Mouse (Mus musculus) liver, embryonic 12.5 days (tissue): Measurements from ENCODE around the gene Slc25a30. TPM values are rescaled to one million over a fixed set of nuclear protein-coding genes. Genes with fewer than 3 reads are reported as not detected.
A peak's percentile ranks its signal among the peaks of the same experiment; 100 is the strongest.
"Not testable (repeated sequence)": the region's sequence is repeated elsewhere in the genome, so short reads cannot be mapped to it uniquely, and the experiment has no call there.

Source experiments
- ATAC-seq: fragments of 200-750 bp; cut with Nextera tagmentation; 2 replicates; pipeline ENCODE4 v1.8.0; 2017; ENCODE audit warnings: moderate number of reproducible peaks, mild to moderate bottlenecking, moderate library complexity
- H3K27ac ChIP-seq: fragments of 300-500 bp; sonication (generic); 2 replicates; pipeline ENCODE4 v1.5.1; 2016; ENCODE audit warnings: mild to moderate bottlenecking
- H3K27me3 ChIP-seq: fragments of 300-500 bp; sonication (generic); replicated peaks from 2 replicates; pipeline ENCODE4 v1.6.1; 2016; ENCODE audit warnings: mild to moderate bottlenecking, moderate library complexity
- H3K36me3 ChIP-seq: fragments of 300-500 bp; sonication (generic); 2 replicates; pipeline ENCODE4 v1.6.1; 2016; ENCODE audit warnings: mild to moderate bottlenecking, moderate library complexity
- H3K4me1 ChIP-seq: fragments of 300-500 bp; sonication (generic); 2 replicates; pipeline ENCODE4 v1.6.1; 2016
- H3K4me2 ChIP-seq: fragments of 300-500 bp; sonication (generic); 2 replicates; pipeline ENCODE4 v1.6.1; 2016; ENCODE audit warnings: mild to moderate bottlenecking, moderate library complexity
- H3K4me3 ChIP-seq: fragments of 300-500 bp; sonication (generic); 2 replicates; pipeline ENCODE4 v1.5.1; 2016; ENCODE audit warnings: mild to moderate bottlenecking, moderate library complexity
- H3K9ac ChIP-seq: fragments of 300-500 bp; sonication (generic); 2 replicates; pipeline ENCODE4 v1.6.1; 2016; ENCODE audit warnings: mild to moderate bottlenecking, moderate library complexity
- H3K9me3 ChIP-seq: fragments of 300-500 bp; sonication (generic); replicated peaks from 2 replicates; pipeline ENCODE4 v1.6.1; 2016; ENCODE audit warnings: mild to moderate bottlenecking, moderate library complexity
- WGBS: fragments of 180-500 bp; shearing (Covaris S2); methylation state at CpG from one replicate; pipeline ENCODE4 v1.1.7; 2016; ENCODE audit not compliant: insufficient replicate concordance; 5-methylcytosine and 5-hydroxymethylcytosine counted together
- polyA plus RNA-seq: library from polyadenylated mRNA; unstranded; fragments of >200 nt; fragmentation: Nextera tagmentation; extraction: Ambion mirVana; gene quantifications from 2 replicates; pipeline ENCODE4 v1.2.1, GENCODE M21; 2016

Gene Slc25a30
- 3.0 and 3.3 TPM in 2 replicates for polyA plus RNA-seq

- Histone ChIP-seq H3K4me3 (peak within 1 kb of the TSS; percentile 83), H3K27me3 (peaks cover 9% of the 10 kb centered on the region; the same call in 1 of the 2 replicates), H3K4me2 (peak within 1 kb of the TSS; percentile 93), H3K36me3 (peaks cover under 1% of the 10 kb centered on the region; the same call in 1 of the 2 replicates), H3K9ac (peak within 1 kb of the TSS; percentile 85), H3K4me1 (peaks cover 22% of the 10 kb centered on the region), H3K27ac (peak within 1 kb of the TSS; percentile 93), H3K9me3 (no peaks in the 10 kb centered on the region)
- ATAC-seq: peak; percentile 98
- 4% methylated on average over 51 of the region's 51 CpGs for WGBS
Measured at GRCm38 (mm10) chr14:75786868-75787793, at the start of gene Slc25a30. Slc25a30 (minus strand) TSS chr14:75787037.

DNA sequence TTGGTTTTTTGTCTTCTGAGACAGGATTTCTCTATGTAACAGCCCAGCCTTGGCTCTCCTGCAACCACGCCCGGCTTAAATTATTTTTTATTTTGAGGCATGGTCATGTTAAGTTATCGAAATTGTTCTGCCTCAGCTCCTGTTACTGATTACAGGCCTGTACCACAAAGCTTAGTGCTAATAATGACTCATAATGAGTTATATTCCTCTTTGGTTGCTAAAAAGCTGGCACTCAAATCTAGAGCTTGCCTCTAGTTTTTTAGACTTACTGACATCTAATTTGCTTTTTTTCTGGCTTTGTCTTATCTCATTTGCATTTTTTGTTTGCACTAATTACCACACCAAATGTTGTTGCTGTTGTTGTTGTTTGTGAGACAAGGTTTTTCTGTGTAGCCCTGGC, 49.7 kb upstream of the Slc25a30 start:
- ATAC-seq: no peak
- H3K9ac ChIP-seq: peak overlapping the region; percentile 54; the same call in 1 of the 2 replicates
- H3K4me2 ChIP-seq: peak overlapping the region; percentile 97
- no peaks in the 10 kb centered on the region for H3K27me3 ChIP-seq
- peaks cover 71% of the 10 kb centered on the region for H3K4me1 ChIP-seq
- peak overlapping the region; percentile 94 for H3K27ac ChIP-seq
- H3K36me3 ChIP-seq: no peaks in the 10 kb centered on the region
- H3K4me3 ChIP-seq: peak overlapping the region; percentile 41; the same call in 1 of the 2 replicates
- H3K9me3 ChIP-seq: no peaks in the 10 kb centered on the region
- 65% methylated on average over 3 of the region's 3 CpGs for WGBS

DNA sequence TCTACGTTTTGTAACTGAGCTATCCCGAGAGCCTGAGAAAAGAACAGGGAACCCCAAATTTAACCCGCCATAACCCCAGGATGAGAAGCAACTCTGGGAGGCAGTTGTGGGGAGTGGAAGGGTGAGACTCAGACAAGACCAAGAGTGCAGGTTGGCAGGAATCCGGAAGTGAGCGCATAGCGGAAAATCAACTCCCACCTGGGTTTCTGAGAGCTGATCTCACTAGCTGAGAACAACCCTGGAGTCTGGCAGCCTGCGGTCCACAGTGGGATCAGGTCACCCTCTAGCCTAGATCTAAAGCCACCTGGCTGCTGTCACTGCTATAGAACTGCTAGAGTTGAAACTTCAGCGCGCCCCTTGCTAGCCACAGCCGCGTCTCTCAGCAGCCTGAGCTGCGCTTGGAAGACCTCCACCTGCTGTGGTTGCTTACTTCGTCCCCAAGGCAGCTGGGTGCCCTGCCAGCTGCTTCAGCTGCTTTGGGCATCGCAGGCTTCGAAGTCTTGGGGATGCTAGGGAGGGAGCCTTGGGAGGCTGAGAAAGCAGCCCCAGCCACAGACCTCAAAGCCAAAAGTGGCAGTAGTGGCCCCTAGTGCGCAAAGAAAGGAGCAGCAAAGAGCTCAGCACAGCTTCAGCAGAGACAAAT, 48.0 kb upstream of the Slc25a30 start:
- ATAC-seq: peak; percentile 55
- no peaks in the 10 kb centered on the region for H3K9me3 ChIP-seq
- no peaks in the 10 kb centered on the region for H3K36me3 ChIP-seq
- H3K4me1 ChIP-seq: peaks cover 71% of the 10 kb centered on the region
- H3K27me3 ChIP-seq: no peaks in the 10 kb centered on the region
- under 1% methylated on average over 16 of the region's 16 CpGs for WGBS
- peak overlapping the region; percentile 89 for H3K9ac ChIP-seq
- peak overlapping the region; percentile 95 for H3K27ac ChIP-seq
- peak overlapping the region; percentile 97 for H3K4me2 ChIP-seq
- peak overlapping the region; percentile 69 for H3K4me3 ChIP-seq

GRCm38 (mm10) chr14:75834251-75834738, 47.5 kb upstream of the Slc25a30 start:
- Histone ChIP-seq H3K27me3 (peaks cover under 1% of the 10 kb centered on the region; the same call in 1 of the 2 replicates), H3K36me3 (no peaks in the 10 kb centered on the region), H3K4me2 (peak overlapping the region; percentile 97), H3K4me3 (peak overlapping the region; percentile 69), H3K27ac (peak overlapping the region; percentile 95), H3K4me1 (peaks cover 75% of the 10 kb centered on the region), H3K9ac (peak overlapping the region; percentile 89), H3K9me3 (no peaks in the 10 kb centered on the region)
- under 1% methylated on average over 10 of the region's 10 CpGs for WGBS
- peak; percentile 80 for ATAC-seq

- Histone ChIP-seq H3K9ac (peak overlapping the region; percentile 89), H3K4me3 (peak overlapping the region; percentile 69), H3K4me1 (peaks cover 75% of the 10 kb centered on the region), H3K4me2 (peak overlapping the region; percentile 97), H3K27ac (peak overlapping the region; percentile 95), H3K9me3 (no peaks in the 10 kb centered on the region), H3K36me3 (no peaks in the 10 kb centered on the region), H3K27me3 (peaks cover 7% of the 10 kb centered on the region)
- 6% methylated on average over 12 of the region's 12 CpGs for WGBS
- peak; percentile 32 for ATAC-seq
Measured at GRCm38 (mm10) chr14:75833546-75834250, 46.9 kb upstream of the Slc25a30 start.

- 41% methylated on average over 4 of the region's 4 CpGs for WGBS
- Histone ChIP-seq H3K4me3 (peak overlapping the region; percentile 69), H3K4me1 (peaks cover 76% of the 10 kb centered on the region), H3K9ac (peak overlapping the region; percentile 89), H3K27ac (peak overlapping the region; percentile 95), H3K9me3 (no peaks in the 10 kb centered on the region), H3K4me2 (peak overlapping the region; percentile 97), H3K36me3 (no peaks in the 10 kb centered on the region), H3K27me3 (peaks cover 14% of the 10 kb centered on the region)
- ATAC-seq: no peak
Measured at GRCm38 (mm10) chr14:75832982-75833381, 46.1 kb upstream of the Slc25a30 start.

DNA sequence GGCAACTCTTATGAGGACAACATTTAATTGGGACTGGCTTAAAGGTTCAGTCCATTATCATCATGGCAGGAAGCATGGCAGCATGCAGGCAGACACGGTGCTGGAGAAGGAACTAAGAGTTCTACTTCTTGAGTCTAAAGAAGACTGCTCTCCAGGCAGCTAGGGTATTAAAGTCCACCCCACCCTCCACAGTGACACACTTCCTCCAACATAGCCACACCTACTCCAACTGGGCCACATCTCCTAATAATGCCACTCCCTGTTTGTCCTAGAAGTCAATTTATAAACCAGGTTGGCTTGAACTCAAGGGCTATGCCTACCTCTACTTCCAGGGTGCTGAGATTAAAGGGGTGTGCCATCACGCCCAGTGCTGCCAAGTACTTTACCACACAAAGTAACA, 45.2 kb upstream of the Slc25a30 start:
- 49% methylated on average over 2 of the region's 2 CpGs for WGBS
- peaks cover 67% of the 10 kb centered on the region for H3K4me1 ChIP-seq
- H3K36me3 ChIP-seq: no peaks in the 10 kb centered on the region
- H3K4me2 ChIP-seq: no peak overlapping the region
- H3K9me3 ChIP-seq: no peaks in the 10 kb centered on the region
- H3K9ac ChIP-seq: no peak overlapping the region
- no peak overlapping the region for H3K4me3 ChIP-seq
- ATAC-seq: no peak
- H3K27ac ChIP-seq: peak overlapping the region; percentile 63
- peaks cover 23% of the 10 kb centered on the region for H3K27me3 ChIP-seq

- H3K4me2 ChIP-seq: peak overlapping the region; percentile 82
- WGBS: 59% methylated on average over 14 of the region's 14 CpGs
- ATAC-seq, H3K36me3 ChIP-seq, H3K27ac ChIP-seq, H3K9me3 ChIP-seq, H3K4me3 ChIP-seq, H3K9ac ChIP-seq: not testable (repeated sequence)
- H3K27me3 ChIP-seq: peaks cover 28% of the 10 kb centered on the region
- peaks cover 45% of the 10 kb centered on the region for H3K4me1 ChIP-seq
Measured at GRCm38 (mm10) chr14:75829817-75830216, 43.0 kb upstream of the Slc25a30 start.

GRCm38 (mm10) chr14:75828866-75829806, 42.3 kb upstream of the Slc25a30 start:
- Histone ChIP-seq H3K36me3 (no peaks in the 10 kb centered on the region), H3K9me3 (no peaks in the 10 kb centered on the region), H3K4me3 (peak overlapping the region; percentile 51), H3K27ac (peak overlapping the region; percentile 75), H3K4me1 (peaks cover 44% of the 10 kb centered on the region), H3K9ac (peak overlapping the region; percentile 55), H3K4me2 (peak overlapping the region; percentile 82), H3K27me3 (peaks cover 28% of the 10 kb centered on the region)
- 6% methylated on average over 32 of the region's 32 CpGs for WGBS
- ATAC-seq: peak; percentile 78

DNA sequence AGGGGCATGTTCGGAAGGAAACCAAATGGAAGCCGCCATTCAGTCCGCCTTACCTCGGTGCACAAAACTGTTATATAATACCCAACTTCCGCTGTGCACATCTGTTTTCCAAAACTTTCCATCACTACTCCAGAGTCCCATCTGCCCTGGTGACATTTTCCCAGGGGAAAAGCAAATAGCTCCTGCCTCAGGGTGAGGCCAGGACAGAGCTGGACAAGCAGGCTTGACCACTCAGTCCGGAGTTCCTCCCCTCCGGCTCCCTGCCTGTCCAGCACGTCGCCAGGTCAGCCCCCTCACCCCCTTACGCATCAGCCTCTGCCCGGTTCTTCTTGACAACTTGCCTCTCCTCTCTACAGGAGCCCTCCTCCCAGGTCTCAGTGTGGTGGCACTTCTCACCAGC, 41.4 kb upstream of the Slc25a30 start:
- peaks cover 28% of the 10 kb centered on the region for H3K27me3 ChIP-seq
- 52% methylated on average over 11 of the region's 11 CpGs for WGBS
- no peak for ATAC-seq
- H3K27ac ChIP-seq: no peak overlapping the region
- no peak overlapping the region; the same call in 1 of the 2 replicates for H3K9ac ChIP-seq
- no peaks in the 10 kb centered on the region for H3K9me3 ChIP-seq
- peaks cover 34% of the 10 kb centered on the region for H3K4me1 ChIP-seq
- peak overlapping the region; percentile 82 for H3K4me2 ChIP-seq
- H3K36me3 ChIP-seq: no peaks in the 10 kb centered on the region
- peak overlapping the region; percentile 51 for H3K4me3 ChIP-seq
